Mouse (Mus musculus) telencephalon, adult 2 months (tissue): ENCODE results near the gene Rasl10b.

Source experiments
- DNase-seq: peaks from one replicate; pipeline ENCODE4 v3.0.0-alpha.2; 2011; ENCODE audit warnings: low read depth, low spot score

The Rasl10b gene

DNA sequence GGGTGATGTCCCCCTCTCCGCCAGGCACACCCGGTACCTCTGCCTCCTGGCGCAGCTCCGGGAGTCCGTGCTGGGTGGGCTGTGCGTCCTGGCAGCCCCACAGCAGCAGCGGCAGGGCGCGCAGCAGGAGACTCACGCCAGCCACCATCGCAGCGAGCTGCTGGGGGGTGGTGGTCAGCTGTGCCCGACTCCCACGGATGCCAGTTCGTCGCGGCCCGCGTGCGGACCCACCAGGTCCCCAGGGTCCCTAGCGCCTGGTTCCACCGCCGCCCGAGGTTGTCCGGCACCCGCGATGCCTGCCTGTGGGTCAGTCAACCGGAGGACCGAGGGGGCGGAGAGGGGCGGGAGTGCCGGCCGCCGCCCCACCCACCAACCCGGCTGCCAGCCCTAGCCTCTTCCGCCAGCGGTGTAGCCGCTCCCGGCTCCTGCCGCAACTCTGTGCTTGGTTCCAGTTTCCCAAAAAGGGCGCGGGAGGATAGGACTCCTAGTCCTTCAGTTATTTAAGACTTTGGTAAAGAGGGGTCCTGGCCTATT, 53.8 kb downstream of the Rasl10b start, which contains the start of gene Mmp28:
Gene Mmp28, minus strand, starts transcription at position 361 of the 534 bp plus-strand sequence.
- DNase-seq, result no peak

DNA sequence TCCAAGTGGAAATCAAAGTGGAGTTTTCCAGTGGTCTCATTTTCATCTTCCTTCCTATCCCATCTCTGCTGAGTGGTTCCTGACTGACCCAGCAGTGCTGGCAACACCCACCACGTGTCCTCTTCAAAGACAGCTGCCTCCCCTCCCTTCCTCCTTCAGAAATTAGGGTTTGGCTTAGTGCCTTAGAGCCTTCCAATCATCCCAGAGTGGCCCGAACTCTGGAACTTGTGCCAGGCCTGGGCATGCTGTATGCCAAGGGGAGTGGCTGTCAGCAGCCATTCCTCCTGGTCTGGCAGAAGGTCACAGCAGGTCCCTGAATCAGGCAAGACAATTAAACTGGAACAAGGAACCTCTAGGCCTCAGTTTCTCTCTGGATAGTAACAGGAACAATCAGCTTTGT, 57.0 kb downstream of the Rasl10b start:
- no peak for DNase-seq

DNA sequence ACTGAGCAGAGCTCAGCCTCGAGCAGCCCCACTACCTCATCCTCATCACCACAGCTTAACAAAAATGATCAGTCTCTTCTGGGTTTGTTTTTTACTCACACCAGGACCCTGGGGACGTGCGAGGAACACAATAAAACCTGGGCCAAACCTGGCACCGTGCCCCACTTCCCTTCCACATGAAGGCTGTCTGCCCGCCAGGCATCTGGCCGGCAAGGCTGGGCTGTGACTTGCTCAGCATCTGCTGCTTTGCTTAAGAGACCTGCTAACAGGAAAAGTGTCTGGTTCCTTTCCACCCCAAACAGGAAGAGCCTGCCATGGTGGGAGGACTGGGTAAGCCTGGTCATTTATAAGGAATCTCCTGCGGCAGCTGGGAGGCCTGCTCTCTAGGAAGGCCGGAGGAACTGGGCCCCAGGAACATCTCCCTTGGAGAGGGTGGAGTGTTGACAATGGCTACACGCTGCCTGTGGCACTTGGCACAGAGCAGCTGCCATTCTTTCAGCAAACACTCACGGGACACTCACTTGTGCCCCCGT, 58.2 kb downstream of the Rasl10b start:
- DNase-seq, result no peak

DNA sequence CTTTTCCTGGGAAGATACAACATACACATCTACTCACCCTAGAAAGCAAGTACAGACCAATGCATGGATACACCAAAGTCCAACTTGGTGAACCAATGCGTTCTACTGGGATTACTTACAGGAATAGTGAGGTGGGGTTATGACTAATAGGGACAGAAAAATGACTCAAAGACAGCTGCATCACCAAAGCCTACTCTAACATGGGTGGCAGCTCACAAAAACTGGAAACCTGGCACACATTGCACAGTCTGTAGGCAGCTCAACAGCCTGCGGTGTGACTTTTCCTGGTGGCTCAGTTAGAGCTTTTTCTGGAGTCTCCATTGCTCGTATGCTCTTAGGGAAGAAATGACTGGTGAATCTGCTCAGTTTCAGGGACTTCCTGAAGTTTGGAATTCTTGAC, 59.8 kb downstream of the Rasl10b start:
- peak; percentile 38 for DNase-seq
